Mouse (Mus musculus): ENCODE measurements around the gene Nars2.
A peak's percentile ranks its signal among the peaks of the same experiment; 100 is the strongest.

Gene Nars2

GRCm38 (mm10) chr7:97072061-97072460 is 120.8 kb downstream of the Nars2 start:
- no peak for DNase-seq (ENCODE audit: low read depth, low spot score)

GRCm38 (mm10) chr7:97074974-97075373 is 123.7 kb downstream of the Nars2 start:
- DNase-seq (ENCODE audit: low read depth, low spot score), result no peak

- DNase-seq (ENCODE audit: low read depth, low spot score), result no peak
Measured at GRCm38 (mm10) chr7:97076977-97077376, 125.7 kb downstream of the Nars2 start.

- no peak for DNase-seq (ENCODE audit: low read depth, low spot score)
Measured at GRCm38 (mm10) chr7:97078685-97079084, 127.4 kb downstream of the Nars2 start.

- DNase-seq (ENCODE audit: low read depth, low spot score), result peak; percentile 27
Measured at GRCm38 (mm10) chr7:97079145-97079544, 127.8 kb downstream of the Nars2 start.

GRCm38 (mm10) chr7:97079651-97080365 is 128.5 kb downstream of the Nars2 start:
- no peak for DNase-seq (ENCODE audit: low read depth, low spot score)

GRCm38 (mm10) chr7:97080621-97081241 is 129.4 kb downstream of the Nars2 start:
- DNase-seq (ENCODE audit: low read depth, low spot score), result no peak

- DNase-seq (ENCODE audit: low read depth, low spot score), result peak; percentile 59
Measured at GRCm38 (mm10) chr7:97081242-97081958, 130.1 kb downstream of the Nars2 start, which contains the start of gene Gab2. Gene Gab2 (plus strand): TSS chr7:97081586.

GRCm38 (mm10) chr7:97081959-97082218 is 130.6 kb downstream of the Nars2 start:
- no peak for DNase-seq (ENCODE audit: low read depth, low spot score)

GRCm38 (mm10) chr7:97082219-97083101 is 131.2 kb downstream of the Nars2 start:
- peak; percentile 52 for DNase-seq (ENCODE audit: low read depth, low spot score)

GRCm38 (mm10) chr7:97083579-97083978 is 132.3 kb downstream of the Nars2 start:
- DNase-seq (ENCODE audit: low read depth, low spot score), result no peak

- DNase-seq (ENCODE audit: low read depth, low spot score), result no peak
Measured at GRCm38 (mm10) chr7:97084181-97084580, 132.9 kb downstream of the Nars2 start.

GRCm38 (mm10) chr7:97085291-97085690 is 134.0 kb downstream of the Nars2 start:
- DNase-seq (ENCODE audit: low read depth, low spot score), result peak; percentile 57

GRCm38 (mm10) chr7:97094241-97094640 is 142.9 kb downstream of the Nars2 start:
- DNase-seq (ENCODE audit: low read depth, low spot score), result no peak

- no peak for DNase-seq (ENCODE audit: low read depth, low spot score)
Measured at GRCm38 (mm10) chr7:97108119-97108518, 156.8 kb downstream of the Nars2 start.

Measured in forelimb bud, embryonic 11.5 days (tissue).